Mouse (Mus musculus): ENCODE data around the gene Tppp3. TPM values are rescaled to one million over a fixed set of nuclear protein-coding genes. Genes with fewer than 3 reads are reported as not detected.
A peak's percentile ranks its signal among the peaks of the same experiment; 100 is the strongest.

The Tppp3 gene
- total RNA-seq (2021): 10 to 100 TPM; 88.4 to 89.4 TPM
- long read RNA-seq, experiment 1, transcript Tppp3-201 (4 exons, 1,127 nt): major isoform, 55 of 60 reads
- long read RNA-seq, experiment 1, partial matches to known transcripts: 3 of 60 reads
- long read RNA-seq, experiment 1, other reads (novel, unspliced or antisense): 1 of 60 reads
- long read RNA-seq, experiment 2, transcript Tppp3-201 (4 exons, 1,127 nt): major isoform, 59 of 65 reads
- long read RNA-seq, experiment 2, partial matches to known transcripts: 0 of 65 reads
- long read RNA-seq, experiment 2, other reads (novel, unspliced or antisense): 3 of 65 reads

DNA sequence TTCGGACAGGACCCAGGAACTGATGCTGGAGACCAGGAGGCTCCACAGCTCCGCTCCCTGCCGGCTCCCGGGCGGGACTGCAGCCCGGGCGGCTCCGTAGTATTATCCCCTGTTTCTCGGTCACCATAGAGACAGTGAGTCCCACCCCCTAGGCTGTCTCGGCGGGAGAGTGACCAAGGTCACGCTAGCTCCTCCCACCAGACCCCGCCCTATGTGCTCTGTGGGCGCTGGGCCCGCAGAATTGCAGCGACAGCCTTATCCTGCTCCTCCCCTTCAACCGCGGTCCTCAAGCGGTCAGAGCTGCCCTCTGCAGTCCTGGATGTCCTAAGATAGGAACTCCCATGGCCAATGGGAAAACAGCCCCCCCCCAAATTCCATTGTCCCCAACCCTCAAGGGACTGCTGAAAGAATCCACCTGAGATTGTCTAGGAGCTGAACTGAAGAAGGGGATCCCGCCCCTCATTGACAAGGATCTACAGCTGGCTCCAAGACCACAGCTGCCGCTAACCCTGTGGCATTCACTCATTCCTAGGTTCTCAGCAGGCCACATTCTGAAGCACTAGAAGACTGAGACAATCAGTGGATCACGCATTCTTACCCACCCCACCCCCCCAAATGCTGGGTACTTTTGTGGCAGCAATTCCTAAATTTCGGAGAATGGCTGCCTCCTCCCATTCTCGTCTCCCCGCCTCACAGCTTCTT is at the start of gene Tppp3:
TSS of gene Tppp3 (minus strand) at position 213 of the 702 bp plus-strand sequence.
- peak; percentile 65 to 78 for DNase-seq (ENCODE audit: low spot score in 2 of 2)

DNA sequence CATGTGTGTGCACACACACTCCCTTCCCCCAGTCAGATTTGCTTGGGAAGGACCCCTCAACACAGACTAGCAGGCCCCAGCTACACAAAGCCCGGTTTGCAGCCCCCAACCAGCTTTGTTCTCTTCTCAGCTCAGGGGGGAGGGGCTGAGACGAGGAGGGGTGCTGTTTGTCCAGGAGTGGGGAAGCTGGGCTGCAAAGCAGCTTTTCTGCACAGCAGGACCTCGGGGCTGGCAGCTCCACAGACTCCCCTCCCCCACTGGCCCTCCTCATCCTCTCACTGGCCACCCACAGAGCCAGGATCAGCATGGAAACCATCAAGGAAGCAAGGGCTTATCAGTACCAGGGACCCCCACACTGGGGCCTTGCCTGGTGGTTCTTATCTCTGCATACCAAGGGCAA is 49.7 kb upstream of the Tppp3 start:
- DNase-seq (ENCODE audit: low spot score in 2 of 2): no peak

DNA sequence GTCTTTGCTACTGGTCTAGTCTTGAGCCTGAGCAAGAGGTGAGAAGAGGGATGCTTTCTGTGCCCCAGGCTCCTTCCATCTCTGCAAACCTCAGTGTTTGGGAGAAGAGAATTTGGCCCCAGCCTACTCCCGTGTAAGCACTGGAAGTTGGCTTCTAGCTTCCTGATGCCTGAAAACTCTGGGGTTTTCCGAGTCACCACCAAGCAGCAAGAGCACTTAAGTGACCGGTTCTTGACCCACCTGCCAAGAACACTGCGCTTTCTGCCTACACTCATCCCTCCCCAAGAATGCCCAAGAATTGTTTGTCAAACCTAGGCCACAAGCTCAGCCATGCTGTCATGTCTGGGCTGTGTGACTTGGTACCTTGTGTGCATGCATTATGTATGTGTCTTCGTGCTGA is 49.2 kb upstream of the Tppp3 start:
- no peak for DNase-seq (ENCODE audit: low spot score in 2 of 2)

DNA sequence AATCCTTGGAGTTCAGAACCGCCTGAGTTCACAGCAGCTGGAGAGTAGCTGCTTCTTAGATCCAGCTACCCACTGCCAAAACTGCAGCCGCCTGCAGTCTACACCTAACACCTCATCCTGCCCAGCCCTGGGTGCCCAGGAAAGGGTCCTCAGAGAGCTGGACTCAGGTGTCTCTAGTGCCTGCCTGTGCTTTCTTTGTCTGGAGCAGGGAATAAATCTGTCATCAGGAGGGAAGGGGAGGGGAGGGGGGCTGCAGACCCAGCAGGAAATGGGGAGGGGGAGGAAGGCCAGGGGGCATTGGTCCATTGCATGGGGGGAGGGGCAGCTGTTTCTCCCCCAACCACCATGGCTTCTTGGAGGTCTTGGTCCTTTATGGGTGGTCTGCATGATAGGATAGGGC is 48.3 kb upstream of the Tppp3 start:
- no peak for DNase-seq (ENCODE audit: low spot score in 2 of 2)

DNA sequence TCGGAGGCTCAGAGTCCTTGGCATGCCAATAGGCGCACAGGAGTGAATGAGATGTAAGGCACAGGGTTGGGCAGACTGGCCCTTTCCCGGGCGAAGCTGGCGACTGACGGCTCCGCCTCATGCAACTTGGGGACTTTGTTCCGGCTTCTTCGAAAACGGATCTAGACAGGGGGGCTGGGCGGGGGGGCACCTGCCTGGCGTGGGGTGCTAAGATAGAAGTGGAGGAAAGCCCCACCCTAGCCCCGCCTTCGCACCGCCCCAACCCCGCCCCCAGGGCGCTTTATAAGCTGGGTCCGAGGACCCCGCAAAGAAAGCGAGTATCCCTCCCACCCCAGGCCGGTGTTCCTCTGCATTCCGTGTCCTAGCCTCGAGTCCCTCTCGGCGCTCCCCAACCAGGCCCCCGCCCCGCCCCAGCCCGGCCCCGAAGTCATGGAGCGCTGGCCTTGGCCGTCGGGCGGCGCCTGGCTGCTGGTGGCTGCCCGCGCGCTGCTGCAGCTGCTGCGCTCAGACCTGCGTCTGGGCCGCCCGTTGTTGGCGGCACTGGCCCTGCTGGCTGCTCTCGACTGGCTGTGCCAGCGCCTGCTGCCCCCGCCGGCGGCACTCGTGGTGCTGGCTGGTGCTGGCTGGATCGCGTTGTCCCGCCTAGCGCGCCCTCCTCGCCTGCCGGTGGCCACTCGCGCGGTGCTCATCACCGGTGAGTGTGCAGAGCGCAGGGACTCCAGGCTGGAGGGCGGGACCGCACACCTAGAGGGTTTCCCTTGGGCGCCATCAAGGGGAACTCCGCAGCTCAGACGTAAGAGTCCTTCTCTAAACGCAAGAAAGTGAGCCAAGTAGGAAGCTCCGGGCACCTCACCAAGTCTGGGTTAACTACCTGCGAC is 47.3 kb upstream of the Tppp3 start, which contains the start of gene Hsd11b2:
TSS of gene Hsd11b2 (plus strand) at position 320 of the 878 bp plus-strand sequence.
- no peak for DNase-seq (ENCODE audit: low spot score in 2 of 2)

DNA sequence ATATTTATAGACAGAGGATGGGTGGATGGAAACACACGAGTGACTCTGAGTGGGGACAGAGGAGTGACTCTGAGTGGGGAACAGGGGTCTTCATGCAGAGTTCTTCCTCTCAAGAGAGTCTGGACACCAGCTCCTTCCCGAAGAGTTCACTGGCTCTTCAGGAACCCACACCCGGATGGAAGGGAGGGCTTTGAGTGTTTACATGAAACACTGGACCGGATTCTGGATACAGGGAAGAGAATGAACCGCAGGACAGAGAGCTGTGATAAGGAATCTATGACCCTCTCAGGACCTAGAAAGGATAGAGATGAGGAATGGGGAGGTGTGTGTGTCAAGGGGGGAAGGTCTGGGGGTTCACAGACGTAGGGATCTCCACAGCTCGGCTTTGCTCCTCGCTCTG is 46.0 kb upstream of the Tppp3 start:
- DNase-seq (ENCODE audit: low spot score in 2 of 2): no peak

DNA sequence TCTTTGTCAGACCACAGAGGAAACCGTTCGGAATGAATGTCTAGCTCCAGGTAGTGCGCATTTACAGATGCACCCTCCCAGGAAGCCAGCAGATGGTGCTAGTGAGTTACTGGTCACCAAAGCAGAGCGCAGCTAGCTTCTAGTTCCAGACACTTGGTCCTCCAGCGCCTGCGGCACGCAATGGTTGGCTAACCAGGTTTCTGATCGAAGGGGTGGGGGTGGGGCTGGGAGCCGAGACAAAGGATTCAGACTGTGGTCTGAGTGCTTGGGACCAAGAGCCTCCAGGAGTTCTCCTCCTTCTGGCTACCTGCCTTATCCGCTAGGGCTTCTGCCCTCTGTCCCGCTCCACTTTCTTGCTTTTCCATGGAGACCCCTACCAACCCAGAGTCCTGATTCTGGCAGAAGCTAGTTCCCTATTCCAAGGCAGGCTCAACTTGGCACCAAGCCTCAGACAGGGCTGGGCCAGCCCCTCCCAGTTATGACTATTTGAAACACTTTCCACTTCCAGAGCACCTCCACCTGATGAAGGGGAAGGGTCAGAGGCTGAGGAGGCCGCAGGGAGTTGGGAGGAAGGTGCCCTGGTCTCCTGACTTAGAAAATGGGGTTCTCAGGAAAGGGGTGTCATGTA is 44.8 kb upstream of the Tppp3 start:
- DNase-seq (ENCODE audit: low spot score in 2 of 2): peak in 1 of 2 experiments; percentile 64

DNA sequence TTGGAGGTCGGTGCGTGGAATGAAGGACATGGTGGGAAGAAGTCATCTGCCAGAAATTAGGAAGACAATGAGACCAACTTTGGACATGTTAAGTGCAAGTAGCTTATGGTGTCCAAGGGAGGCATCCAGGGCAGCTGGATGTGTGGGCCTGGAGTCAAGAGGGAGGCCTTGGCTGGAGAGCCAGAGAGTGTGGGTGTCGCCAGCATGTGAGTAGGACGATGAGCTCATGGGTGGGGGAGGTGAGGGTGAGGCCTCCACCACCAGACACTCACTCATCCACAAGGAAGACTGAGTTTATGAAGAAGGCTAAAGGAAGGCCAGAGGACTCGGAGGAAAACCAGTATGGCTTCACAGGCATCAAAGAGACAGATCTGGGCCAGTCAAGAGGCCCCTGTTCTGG is 43.3 kb upstream of the Tppp3 start:
- DNase-seq (ENCODE audit: low spot score in 2 of 2): no peak

DNA sequence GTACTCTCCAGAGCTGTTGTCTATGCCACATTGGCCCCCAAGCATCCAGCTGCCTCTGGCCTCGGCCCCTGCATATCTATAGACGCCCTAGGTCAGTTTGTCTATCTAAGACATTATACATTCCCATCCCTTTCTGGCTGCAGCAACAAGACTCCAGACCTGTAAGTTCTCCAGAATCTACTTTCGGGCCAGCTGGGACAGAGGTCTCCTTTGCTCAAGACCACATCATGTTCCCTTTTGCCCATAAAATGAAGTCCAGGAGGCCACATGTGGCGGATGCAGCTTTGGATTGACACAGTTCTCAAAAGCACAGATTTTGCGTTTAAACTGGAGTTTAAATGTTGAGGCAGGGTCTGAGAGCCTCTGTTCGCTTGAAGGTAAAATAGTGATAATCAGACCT is 42.9 kb upstream of the Tppp3 start:
- DNase-seq (ENCODE audit: low spot score in 2 of 2): no peak

DNA sequence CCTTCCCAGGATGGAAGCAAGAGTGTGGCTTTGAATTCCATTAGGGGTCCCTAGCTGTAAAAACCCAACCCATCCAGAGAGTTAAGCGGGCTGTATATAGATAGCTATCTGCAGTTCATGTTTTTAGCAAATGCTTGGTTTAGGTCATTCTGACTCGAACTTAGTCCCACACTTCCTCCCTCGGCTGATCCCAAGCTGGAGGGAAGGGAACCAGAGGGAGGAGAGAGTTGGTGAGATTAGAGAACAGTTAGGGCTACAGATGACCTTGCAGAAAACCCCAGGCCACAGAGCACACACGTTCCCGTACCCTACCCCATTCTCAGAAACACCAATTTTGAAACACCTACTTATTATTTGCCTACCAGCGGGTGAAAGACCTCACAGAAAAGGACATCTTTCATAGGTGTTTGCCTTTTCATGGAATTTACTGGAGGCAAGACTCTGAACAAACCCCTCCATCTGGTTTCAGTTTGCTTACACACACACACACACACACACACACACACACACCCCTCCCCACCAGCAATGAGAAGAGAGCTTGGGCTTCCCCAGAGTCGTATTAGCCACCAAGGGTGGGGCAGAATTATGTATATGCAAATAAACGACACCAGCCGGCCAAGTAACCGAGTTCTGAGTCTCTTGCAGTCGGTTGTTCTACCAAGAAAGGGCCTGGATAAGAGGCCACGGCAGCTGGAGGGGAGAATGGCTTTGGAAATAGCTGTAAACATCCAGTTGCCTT is 38.8 kb upstream of the Tppp3 start:
- no peak for DNase-seq (ENCODE audit: low spot score in 2 of 2)

DNA sequence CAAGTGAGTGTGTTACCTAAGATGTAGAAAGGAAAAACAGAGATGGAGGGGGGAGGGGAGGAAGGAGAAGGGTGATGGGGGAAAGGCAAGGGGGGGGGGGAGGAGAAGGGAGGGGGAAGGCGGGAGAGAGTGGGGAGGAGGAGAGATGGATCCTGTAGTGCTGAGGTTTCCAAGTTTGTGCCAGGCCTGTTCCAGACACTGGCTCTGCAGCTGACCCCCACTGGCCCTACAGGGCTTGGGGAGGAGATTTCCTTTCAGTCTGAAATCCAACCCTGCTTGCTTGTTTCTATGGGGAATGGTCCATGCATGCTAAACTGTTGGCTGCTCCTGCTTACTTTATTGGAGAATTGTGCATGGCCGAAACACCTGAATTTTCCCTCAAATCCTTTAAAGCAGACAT is 37.4 kb upstream of the Tppp3 start:
- DNase-seq (ENCODE audit: low spot score in 2 of 2): no peak

DNA sequence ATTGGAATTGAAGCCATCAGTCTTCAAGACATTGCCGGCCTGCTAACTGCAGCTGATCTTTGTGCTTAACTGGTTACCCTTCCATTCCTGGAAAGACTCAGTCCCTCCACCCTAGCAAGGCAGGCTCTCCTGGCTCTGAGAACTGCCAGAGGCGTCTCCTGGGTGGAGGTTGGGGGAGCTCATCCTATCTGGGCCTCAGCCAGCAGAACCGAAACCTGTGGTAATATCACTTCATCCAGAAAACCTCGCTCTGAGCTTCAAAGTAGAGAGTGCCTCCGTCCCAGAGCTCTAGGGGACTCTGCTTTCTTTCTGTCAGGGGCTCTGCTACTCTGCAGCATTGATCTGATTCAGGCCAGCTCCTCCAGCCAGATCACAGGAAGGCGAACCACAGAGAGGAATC is 35.7 kb upstream of the Tppp3 start:
- DNase-seq (ENCODE audit: low spot score in 2 of 2): no peak

DNA sequence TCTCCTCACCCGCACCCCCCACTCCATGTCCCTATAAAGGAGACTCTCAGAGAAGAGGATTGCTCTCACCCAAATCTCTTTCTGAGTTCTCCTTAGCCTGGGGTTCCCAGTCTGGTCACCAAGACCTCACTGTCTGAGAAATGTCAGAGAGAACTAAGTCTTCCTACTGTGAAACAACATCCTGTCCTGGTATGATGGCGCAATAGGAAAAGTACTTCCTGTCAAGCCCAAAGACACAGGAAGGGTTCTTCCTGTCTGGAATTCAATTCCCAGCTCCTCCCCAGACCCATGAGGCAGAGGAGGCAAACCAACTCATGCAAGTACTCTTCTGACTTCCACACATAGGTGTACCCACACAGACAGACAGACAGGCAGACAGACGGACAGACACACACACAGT is 33.3 kb upstream of the Tppp3 start:
- no peak for DNase-seq (ENCODE audit: low spot score in 2 of 2)

DNA sequence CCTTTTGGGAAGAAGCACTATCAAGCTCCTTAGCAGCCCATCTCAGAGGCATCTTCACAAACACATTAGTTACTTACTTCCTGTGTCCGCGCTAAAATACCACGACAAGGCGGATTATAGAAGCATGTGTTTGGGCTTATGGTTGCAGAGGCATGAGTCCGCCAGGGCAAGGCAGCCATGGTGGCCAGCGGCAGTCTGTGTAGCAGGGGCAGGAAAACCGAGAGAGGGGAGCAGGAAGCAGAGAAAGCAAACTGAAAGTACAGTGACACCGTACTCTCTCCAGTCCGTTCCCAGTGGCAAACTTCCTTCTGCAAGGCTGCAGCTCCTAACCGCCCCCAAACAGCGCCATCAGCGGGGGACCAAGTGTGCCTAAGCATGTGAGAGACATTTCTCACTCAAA is 28.5 kb upstream of the Tppp3 start:
- DNase-seq (ENCODE audit: low spot score in 2 of 2): no peak

DNA sequence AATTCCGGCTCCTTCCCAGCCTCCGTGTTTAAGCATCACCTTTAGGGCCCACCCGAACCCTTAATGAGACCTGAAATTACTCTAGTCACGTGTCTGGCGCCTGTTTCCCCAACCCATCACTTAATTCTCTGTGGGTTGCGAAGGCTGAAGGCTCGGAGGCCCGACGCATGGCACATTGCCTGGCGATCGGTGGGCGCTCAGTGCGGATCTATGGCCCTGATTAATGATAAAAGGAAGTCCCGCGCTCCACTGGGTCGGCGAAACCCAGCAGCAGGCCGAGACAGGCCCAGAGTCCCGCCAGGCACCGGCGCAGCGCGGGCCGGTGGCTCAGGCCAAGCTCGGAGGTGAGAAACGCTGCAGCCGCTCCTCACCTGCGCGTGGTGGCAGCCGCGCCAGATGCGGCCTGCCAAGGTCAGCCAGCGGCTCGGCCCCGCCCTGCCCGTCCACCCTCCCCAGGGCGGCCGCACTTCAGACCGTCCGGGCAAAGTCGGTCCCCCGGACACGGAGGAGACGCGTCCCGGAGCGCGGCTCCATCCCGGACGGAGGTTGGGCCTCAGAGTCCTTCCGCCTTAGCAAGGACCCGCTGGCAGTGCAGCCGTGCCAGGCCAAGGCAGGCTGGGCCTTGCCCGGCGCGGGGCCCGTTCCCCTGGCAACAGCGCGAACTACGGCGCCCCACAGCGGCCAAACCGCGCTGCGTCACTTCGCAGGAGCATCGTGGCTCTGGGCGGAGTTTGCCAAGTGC is 25.3 kb upstream of the Tppp3 start, which contains the start of gene Zdhhc1:
TSS of gene Zdhhc1 (minus strand) at position 464 of the 742 bp plus-strand sequence.
- peak; percentile 72 to 85 for DNase-seq (ENCODE audit: low spot score in 2 of 2)

DNA sequence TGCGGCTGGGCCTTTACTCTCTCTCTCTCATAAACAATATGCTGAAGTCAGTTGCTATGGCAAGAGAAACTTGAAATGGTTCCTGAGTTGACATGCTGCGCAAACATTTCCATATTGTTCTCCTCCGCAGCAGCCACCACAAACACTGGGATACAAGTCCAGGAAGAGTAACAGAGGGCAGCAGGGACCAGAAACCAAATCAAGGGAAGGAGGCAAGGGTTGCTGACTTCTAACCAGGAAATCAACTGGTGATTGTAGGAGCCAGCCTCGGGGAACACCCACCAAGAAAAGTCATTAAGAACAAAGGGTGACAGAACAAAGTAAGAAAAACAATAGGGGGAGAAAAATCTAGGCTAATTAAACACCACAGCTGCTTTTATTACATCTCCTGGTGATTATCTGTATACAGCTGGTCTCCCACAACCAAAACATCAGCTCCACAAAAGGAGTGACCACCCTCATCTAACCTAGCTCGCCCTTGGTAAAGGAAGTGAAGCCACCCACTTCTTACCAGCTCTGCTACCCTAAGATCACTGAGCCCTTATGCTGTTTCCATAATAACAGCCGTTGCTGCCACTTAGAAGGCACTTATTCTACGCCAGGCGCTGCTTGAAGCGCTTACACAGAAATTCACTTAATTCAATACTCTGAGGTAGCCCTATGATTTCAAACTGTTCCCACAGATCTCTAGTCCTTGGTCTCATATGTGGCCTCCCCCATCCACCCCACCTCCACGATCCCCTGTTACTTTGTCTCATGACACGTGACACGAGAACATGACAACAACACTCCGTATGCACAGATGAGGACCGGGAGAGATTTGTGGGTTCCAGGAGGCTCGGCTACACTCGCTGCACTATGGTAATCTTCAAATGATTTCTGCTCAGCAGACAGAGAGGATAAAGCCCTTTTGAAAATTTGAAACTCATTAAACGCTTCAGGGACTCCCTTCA is 24.3 kb upstream of the Tppp3 start:
- no peak for DNase-seq (ENCODE audit: low spot score in 2 of 2)

DNA sequence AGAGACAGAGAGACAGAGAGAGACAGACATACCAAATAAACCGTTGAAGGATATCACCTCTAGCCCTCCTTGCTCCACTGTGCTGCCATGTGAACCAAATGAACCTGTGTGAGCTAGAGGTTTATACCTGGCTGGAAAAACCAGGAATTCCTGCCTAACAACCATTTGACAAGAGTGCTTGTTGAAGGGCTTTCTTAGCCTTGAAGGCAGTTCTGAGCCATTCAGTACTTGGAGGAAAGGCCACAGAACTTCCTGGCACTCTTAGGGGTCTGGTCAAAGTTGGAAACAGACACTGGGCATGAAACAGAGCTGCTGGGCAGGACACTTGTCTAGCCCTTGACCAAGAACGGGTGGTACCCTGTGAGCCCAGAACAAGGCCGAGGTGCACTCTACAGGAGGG is 23.2 kb upstream of the Tppp3 start:
- DNase-seq (ENCODE audit: low spot score in 2 of 2): no peak

DNA sequence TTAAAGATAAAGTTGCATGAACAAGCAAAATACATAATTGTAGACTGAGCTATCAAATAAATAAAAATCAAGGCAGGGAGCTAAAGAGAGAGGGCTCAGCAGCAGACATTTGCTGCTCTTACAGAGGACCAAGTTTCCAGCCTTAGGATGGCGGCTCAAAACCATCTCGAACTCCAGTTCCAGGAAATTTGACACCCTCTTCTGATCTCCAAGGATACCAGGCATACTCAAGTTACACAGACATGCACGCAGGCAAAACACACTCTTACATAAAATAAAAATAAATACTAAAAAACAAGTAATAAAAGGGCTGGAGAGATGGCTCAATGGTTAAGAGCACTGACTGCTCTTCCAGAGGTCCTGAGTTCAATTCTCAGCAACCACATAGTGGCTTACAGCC is 22.2 kb upstream of the Tppp3 start:
- no peak for DNase-seq (ENCODE audit: low spot score in 2 of 2)

DNA sequence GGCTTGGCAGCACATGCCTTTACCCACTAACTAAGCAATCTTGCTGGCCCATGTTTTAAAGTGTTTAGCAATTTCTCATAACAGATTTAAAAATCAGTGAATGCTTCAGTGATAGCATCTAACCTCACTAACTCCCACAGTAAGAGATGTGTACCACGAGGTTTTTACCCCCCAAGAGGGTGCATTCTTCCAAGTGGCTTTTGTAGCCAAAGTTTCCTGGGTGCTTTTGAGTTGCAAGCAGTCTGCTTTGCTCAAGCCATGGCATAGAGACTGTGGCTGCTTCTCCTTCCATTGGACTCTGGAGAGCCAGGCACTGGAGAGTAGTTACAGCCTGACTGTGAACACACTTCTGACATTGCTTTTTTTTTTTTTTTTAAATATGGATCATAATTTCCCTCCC is 18.0 kb upstream of the Tppp3 start:
- no peak for DNase-seq (ENCODE audit: low spot score in 2 of 2)
